Mouse (Mus musculus) E14TG2a.4 (cell line): ENCODE measurements at regions not wholly inside any gene's neighbourhood (a gene's known extent, or its start where the extent isn't known, plus 50 kb on each side); places are given as distances from the start of the nearest gene placed in this dataset.

ENCODE experiments used
- CTCF ChIP-seq: conservative IDR thresholded peaks from 2 replicates; pipeline ENCODE4 v1.5.1; 2014; ENCODE audit warnings: low read length
- NANOG ChIP-seq: IDR thresholded peaks from 2 replicates; pipeline ENCODE4 v1.6.1; 2014; ENCODE audit warnings: borderline replicate concordance, low read length, mixed read lengths
- POU5F1 ChIP-seq: IDR thresholded peaks from 2 replicates; pipeline ENCODE4 v1.6.1; 2014; ENCODE audit warnings: low read length, borderline replicate concordance

GRCm38 (mm10) chr14:68391875-68392274, 902.2 kb downstream of the Synb start:
- TF ChIP-seq CTCF (no peak), POU5F1 (no peak), NANOG (no peak)
